Mouse (Mus musculus) layer of hippocampus, adult 8-10 months (tissue): ENCODE results near the gene Hpn. TPM values are rescaled to one million over a fixed set of nuclear protein-coding genes. Genes with fewer than 3 reads are reported as not detected.
A peak's percentile ranks its signal among the peaks of the same experiment; 100 is the strongest.

Experiments used
- DNase-seq, 2 experiments: peaks; one replicate each; pipeline ENCODE4 v3.0.0; 2022; ENCODE audit warnings: low spot score in 2 of 2
- total RNA-seq, 4 experiments: library from RNA; stranded (reverse); gene quantifications; 2 replicates each; pipeline ENCODE4 v1.2.4; 2022

Gene Hpn
- total RNA-seq, 4 experiments from 2014 or later: 4.8 to 9.5 (median 5.4) TPM

- no peak for DNase-seq
These were observed 25.9 kb upstream of the Hpn start for GRCm38 (mm10) chr7:31140941-31141340.

- no peak for DNase-seq
These were observed 25.2 kb upstream of the Hpn start for GRCm38 (mm10) chr7:31140302-31140701.

- peak in 1 of 2 experiments; percentile 62 for DNase-seq
These were observed 24.7 kb upstream of the Hpn start for GRCm38 (mm10) chr7:31139765-31140164.

DNA sequence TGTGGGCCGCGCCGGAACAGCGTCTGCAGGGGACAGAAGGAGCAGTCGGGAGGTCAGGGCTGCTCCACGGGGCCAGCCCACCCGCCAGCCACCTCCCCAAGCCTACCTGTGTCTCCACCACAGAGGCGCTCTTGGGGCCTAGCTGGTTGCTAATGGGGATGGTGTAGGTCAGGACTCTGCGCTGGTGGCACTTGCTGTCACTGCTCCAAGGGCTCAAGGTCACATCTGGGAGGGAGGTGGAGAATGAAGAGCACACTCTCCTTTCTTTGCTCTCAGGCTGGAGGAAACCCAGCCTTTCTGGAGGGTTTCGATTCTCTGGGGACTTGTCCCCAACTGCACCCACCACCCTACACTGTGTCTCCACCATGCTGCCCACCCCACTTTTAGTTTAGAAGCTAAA, 20.6 kb upstream of the Hpn start:
- DNase-seq: no peak

DNA sequence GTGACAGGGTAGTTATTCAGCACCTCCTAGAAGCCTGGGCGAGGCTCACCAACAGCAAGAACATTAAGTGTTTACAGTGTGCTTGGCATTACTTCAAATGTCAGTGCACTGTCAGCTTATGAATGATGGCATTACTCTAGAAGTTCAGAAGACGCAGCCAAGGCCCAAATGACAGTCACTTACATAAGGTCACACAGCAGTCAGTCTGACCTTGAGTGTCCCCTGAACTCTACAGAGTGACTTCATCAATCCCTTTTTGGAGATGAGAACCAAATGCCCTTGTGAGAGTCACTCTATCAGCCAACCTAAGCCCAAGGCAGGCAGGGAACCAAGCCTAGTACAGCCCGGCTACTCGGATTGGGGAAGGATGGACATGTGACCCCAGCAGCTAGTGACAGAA, 16.8 kb upstream of the Hpn start:
- no peak for DNase-seq

- DNase-seq: no peak
These were observed 15.8 kb upstream of the Hpn start for GRCm38 (mm10) chr7:31130841-31131240.

- DNase-seq: no peak
These were observed 15.1 kb upstream of the Hpn start for GRCm38 (mm10) chr7:31130197-31130596.

GRCm38 (mm10) chr7:31128157-31128705, 13.1 kb upstream of the Hpn start:
- no peak for DNase-seq

- DNase-seq: peak in 1 of 2 experiments; percentile 61
These were observed 12.0 kb upstream of the Hpn start, which contains the start of gene Scn1b for GRCm38 (mm10) chr7:31126851-31127724. Gene Scn1b, minus strand, starts transcription at chr7:31127003.

DNA sequence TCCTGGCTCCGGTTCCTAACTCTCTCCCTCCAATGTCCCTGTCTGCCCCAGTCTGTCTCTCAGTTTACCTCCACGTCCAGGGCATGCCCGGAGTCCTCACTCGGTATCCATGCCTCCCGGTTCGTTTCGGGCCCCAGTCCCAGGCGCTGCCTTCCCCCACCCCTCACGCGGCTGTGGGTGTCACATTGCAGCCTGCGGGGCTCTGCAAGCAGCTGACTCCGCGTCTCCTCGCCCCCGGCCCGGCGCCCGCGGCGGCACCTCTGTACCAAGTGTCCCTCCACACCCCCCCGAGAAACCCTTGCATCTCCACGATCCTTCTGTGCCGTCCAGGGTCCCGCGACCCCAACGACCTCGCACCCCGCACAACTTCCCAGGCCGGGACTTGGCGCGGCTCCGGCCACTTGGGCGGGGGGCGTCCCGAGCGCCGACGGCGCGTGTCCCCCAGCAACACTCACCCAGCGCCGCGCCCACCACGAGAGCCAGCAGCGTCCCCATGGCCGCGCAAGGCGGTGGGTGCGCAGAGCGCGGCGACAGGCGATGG, 11.2 kb upstream of the Hpn start:
- DNase-seq: peak in 1 of 2 experiments; percentile 48

DNA sequence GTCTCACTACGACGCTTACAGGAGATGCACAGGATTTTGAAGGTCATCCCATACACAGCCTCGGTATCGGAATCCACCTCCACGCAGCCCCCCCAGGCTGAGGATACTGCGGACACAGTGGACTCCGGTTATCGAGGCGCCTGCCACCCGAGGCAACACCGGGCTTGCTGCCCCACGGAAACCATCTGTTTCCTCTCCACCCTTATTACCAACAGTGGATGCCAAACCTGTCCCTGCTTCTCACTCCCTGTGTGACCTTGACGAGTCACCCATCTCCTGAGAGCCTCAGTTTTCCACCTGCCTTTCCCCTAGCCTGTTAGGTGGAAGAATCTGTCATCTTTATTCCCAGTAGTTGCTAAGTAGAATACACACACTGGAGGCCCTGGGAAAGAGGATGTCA, 10.0 kb upstream of the Hpn start:
- DNase-seq: no peak

DNA sequence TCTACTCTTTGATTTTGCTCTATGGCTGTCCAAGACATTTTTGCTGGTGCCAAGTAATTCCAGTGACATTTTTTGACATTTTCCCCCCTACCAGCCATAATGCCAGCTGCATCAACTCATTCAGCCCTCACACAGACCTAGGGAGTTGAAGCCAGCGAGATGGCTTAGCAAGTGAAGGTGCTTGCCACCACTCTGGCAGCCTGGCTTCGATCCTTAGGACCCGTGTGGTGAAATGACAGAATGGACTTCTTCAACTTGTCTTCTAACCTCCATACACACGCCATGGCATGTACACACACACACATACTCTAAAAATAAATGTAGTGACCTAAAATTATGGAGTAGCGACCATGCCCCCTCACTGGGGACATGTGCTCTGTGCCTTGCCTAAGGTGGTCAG, 9.3 kb upstream of the Hpn start:
- DNase-seq: no peak

GRCm38 (mm10) chr7:31123697-31124096, 8.6 kb upstream of the Hpn start:
- no peak for DNase-seq

- DNase-seq: no peak
These were observed 7.8 kb upstream of the Hpn start for GRCm38 (mm10) chr7:31122641-31123631.

GRCm38 (mm10) chr7:31119556-31119955, 4.5 kb upstream of the Hpn start:
- DNase-seq: no peak

GRCm38 (mm10) chr7:31118486-31118885, 3.4 kb upstream of the Hpn start:
- no peak for DNase-seq

DNA sequence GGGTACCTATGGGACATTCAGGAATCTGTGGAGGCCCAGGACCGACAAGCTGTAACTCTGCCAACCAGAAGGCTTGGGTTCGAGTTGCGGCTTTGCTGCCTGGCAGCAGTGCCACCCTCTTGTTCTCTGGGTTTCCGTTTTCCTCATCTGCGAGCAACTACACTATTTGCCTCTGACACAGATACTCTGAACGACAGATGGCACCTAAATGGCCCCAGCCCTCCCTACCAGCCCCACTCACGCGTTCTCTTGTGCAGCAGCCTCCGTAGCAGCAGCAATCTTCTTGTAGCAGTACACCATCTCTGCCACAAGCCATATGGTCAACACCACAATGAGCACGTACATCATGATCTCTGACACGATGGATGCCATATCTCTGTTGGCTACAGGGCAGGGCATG, 2.4 kb upstream of the Hpn start:
- peak; percentile 70 to 72 for DNase-seq

- no peak for DNase-seq
These were observed 1.6 kb upstream of the Hpn start for GRCm38 (mm10) chr7:31116721-31117145.

GRCm38 (mm10) chr7:31115587-31116043, 525 bp upstream of the Hpn start:
- DNase-seq: no peak

DNA sequence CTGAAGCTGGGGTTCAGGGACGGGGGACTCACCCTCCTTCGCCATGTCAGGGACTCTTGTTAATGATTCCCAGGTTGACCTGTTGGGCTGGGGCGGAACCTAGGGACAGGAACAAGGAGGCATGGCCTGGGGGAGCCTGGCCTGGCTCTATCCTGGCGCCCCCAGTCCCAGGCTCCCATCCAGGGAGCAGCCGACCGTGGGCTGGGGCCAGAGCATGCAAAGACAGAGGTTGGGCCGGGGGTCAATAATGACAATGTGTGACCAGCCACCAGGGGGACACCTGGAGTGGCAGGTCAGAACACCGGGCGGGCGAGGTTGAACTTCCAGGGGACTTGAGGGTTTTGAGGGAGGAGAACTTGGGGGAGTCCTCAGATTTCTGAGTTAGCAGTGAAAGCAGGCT, 444 bp downstream of the Hpn start:
- no peak for DNase-seq

DNA sequence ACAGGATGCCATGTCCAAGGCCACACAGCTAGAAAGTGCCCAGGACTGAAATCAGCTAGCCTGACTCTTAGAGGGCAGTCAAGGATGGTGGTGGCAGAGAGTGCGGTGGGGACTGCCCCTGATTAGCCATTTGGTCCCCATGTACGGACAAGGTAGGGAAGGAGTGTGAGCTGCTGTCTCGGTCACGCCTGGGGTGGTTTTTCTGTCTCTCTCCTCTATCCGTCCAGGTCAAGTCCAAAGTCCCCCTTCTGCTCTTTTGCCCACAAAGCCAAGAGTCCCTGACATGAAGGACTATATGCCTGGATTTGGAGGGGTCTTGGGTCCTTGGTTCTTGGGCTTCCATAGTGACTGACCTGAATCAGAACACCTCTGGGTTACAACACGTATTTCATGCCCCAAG, 1.3 kb downstream of the Hpn start:
- DNase-seq: no peak
